Mouse (Mus musculus): ENCODE measurements around the gene Erbb3.
A peak's percentile ranks its signal among the peaks of the same experiment; 100 is the strongest.

Gene Erbb3

DNA sequence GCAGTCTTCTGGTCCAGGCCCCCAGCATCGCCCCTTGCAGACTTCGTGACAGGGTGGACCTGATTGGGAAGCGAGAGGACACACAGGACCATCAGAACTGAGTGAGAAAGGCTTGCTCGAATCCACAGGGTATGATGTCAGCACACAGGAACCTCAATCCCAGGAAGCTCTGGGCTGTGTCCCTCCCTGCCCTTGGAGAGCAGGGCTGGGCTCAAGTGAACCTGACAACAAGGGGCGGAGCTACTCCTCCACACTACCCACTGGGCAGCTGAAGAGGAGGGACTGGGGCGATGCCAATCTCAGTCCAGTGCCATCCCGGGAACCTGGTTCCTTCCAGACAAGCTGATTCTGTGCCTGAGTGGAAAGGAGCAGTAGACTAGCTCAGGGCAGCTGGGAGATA lies 5.8 kb downstream of the Erbb3 start:
- H3K36me3 ChIP-seq (ENCODE audit: insufficient read depth, low read length) = peaks cover 20% of the 10 kb centered on the region
- H3K4me3 ChIP-seq (replicated peaks; ENCODE audit: low read length) = peak overlapping the region; percentile 72
- H3K4me1 ChIP-seq (replicated peaks; ENCODE audit: low read depth, low read length) = peaks cover 62% of the 10 kb centered on the region
- H3K9me3 ChIP-seq (ENCODE audit: low read length) = no peaks in the 10 kb centered on the region
- TF ChIP-seq CTCF (conservative IDR thresholded peaks at IDR 0.05; ENCODE audit: low read length) = no peak
- TF ChIP-seq NANOG (IDR thresholded peaks at IDR 0.05; ENCODE audit: borderline replicate concordance, low read length) = no peak
- no peak for TF ChIP-seq POU5F1 (IDR thresholded peaks at IDR 0.05; ENCODE audit: borderline replicate concordance, low read length)
- H3K27me3 ChIP-seq (ENCODE audit: insufficient read depth, low read length) = peaks cover 16% of the 10 kb centered on the region

- peaks cover 37% of the 10 kb centered on the region for H3K36me3 ChIP-seq (ENCODE audit: insufficient read depth, low read length)
- no peaks in the 10 kb centered on the region for H3K9me3 ChIP-seq (ENCODE audit: low read length)
- H3K27me3 ChIP-seq (ENCODE audit: insufficient read depth, low read length) = no peaks in the 10 kb centered on the region
- peaks cover 35% of the 10 kb centered on the region for H3K4me1 ChIP-seq (replicated peaks; ENCODE audit: low read depth, low read length)
- TF ChIP-seq NANOG (IDR thresholded peaks at IDR 0.05; ENCODE audit: borderline replicate concordance, low read length) = no peak
- no peak for TF ChIP-seq CTCF (conservative IDR thresholded peaks at IDR 0.05; ENCODE audit: low read length)
- TF ChIP-seq POU5F1 (IDR thresholded peaks at IDR 0.05; ENCODE audit: borderline replicate concordance, low read length) = no peak
- H3K4me3 ChIP-seq (replicated peaks; ENCODE audit: low read length) = no peak overlapping the region
Measured at GRCm38 (mm10) chr10:128579731-128580130, 9.7 kb downstream of the Erbb3 start.

- Histone ChIP-seq H3K27me3 (ENCODE audit: insufficient read depth, low read length) (no peaks in the 10 kb centered on the region), H3K4me1 (replicated peaks; ENCODE audit: low read depth, low read length) (peaks cover 31% of the 10 kb centered on the region), H3K36me3 (ENCODE audit: insufficient read depth, low read length) (peaks cover 39% of the 10 kb centered on the region), H3K4me3 (replicated peaks; ENCODE audit: low read length) (no peak overlapping the region), H3K9me3 (ENCODE audit: low read length) (no peaks in the 10 kb centered on the region)
- no peak for TF ChIP-seq NANOG (IDR thresholded peaks at IDR 0.05; ENCODE audit: borderline replicate concordance, low read length)
- TF ChIP-seq CTCF (conservative IDR thresholded peaks at IDR 0.05; ENCODE audit: low read length) = no peak
- no peak for TF ChIP-seq POU5F1 (IDR thresholded peaks at IDR 0.05; ENCODE audit: borderline replicate concordance, low read length)
Measured at GRCm38 (mm10) chr10:128579298-128579697, 10.2 kb downstream of the Erbb3 start.

DNA sequence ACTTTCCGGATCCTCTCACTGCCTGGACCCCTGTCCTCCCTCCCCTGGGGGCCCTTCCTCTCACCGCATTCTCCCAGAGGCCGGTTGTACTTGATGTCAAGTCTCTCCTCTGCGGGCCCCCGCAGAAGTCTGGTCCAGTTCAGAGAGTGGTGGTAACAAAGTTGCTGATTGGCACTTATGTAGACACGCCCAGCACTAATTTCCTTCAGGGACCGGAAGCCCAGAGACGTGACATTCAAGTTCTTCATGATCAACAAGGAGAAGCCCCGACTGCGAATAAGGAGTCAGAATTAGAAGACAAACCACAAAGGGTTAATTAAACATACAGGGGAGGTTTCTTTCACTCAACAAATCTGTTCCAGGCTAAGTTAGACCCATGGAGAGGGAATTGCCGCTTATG lies 11.1 kb downstream of the Erbb3 start:
- Histone ChIP-seq H3K4me3 (replicated peaks; ENCODE audit: low read length) (peak overlapping the region; percentile 29; the same call in 1 of the 2 replicates), H3K9me3 (ENCODE audit: low read length) (no peaks in the 10 kb centered on the region), H3K4me1 (replicated peaks; ENCODE audit: low read depth, low read length) (peaks cover 21% of the 10 kb centered on the region), H3K36me3 (ENCODE audit: insufficient read depth, low read length) (peaks cover 49% of the 10 kb centered on the region), H3K27me3 (ENCODE audit: insufficient read depth, low read length) (no peaks in the 10 kb centered on the region)
- TF ChIP-seq CTCF (conservative IDR thresholded peaks at IDR 0.05; ENCODE audit: low read length) = no peak
- no peak for TF ChIP-seq NANOG (IDR thresholded peaks at IDR 0.05; ENCODE audit: borderline replicate concordance, low read length)

DNA sequence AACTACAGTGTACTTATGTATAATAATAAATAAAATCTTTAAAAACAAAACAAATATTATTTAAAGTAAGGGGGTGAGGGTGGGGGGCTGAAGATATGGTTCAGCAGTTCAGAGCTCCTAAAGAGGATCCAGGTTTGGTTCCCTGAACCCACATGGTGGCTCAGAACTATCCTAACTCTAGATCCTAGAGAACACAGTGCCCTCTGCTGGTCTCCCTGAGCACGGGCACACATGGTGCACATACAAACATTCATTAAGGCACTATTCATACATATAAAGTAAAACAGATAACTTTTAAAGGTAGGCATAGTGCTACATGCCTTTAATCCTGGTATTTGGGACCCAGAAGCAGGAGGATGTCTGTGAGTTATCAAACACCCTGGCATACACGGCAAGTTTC lies 14.4 kb downstream of the Erbb3 start:
- H3K4me3 ChIP-seq (replicated peaks; ENCODE audit: low read length) = no peak overlapping the region
- H3K36me3 ChIP-seq (ENCODE audit: insufficient read depth, low read length) = peaks cover 67% of the 10 kb centered on the region
- TF ChIP-seq CTCF (conservative IDR thresholded peaks at IDR 0.05; ENCODE audit: low read length) (peak; percentile 91), NANOG (IDR thresholded peaks at IDR 0.05; ENCODE audit: borderline replicate concordance, low read length) (no peak)
- peaks cover 15% of the 10 kb centered on the region for H3K4me1 ChIP-seq (replicated peaks; ENCODE audit: low read depth, low read length)
- H3K9me3 ChIP-seq (ENCODE audit: low read length) = no peaks in the 10 kb centered on the region
- H3K27me3 ChIP-seq (ENCODE audit: insufficient read depth, low read length) = peaks cover 2% of the 10 kb centered on the region; the same call in 1 of the 2 replicates

- peaks cover 6% of the 10 kb centered on the region for H3K27me3 ChIP-seq (ENCODE audit: insufficient read depth, low read length)
- H3K9me3 ChIP-seq (ENCODE audit: low read length) = no peaks in the 10 kb centered on the region
- H3K4me3 ChIP-seq (replicated peaks; ENCODE audit: low read length) = peak within 1 kb of the TSS; percentile 100
- H3K36me3 ChIP-seq (ENCODE audit: insufficient read depth, low read length) = peaks cover 56% of the 10 kb centered on the region
- H3K4me1 ChIP-seq (replicated peaks; ENCODE audit: low read depth, low read length) = peaks cover 58% of the 10 kb centered on the region
- TF ChIP-seq NANOG (IDR thresholded peaks at IDR 0.05; ENCODE audit: borderline replicate concordance, low read length) (no peak), POU5F1 (IDR thresholded peaks at IDR 0.05; ENCODE audit: borderline replicate concordance, low read length) (no peak), CTCF (conservative IDR thresholded peaks at IDR 0.05; ENCODE audit: low read length) (no peak)
Measured at GRCm38 (mm10) chr10:128565788-128566531, 23.5 kb downstream of the Erbb3 start, which contains the start of gene Pa2g4. Gene Pa2g4 (minus strand): TSS chr10:128565987.

GRCm38 (mm10) chr10:128565206-128565787 lies 24.2 kb downstream of the Erbb3 start:
- Histone ChIP-seq H3K4me1 (replicated peaks; ENCODE audit: low read depth, low read length) (peaks cover 65% of the 10 kb centered on the region), H3K4me3 (replicated peaks; ENCODE audit: low read length) (peak overlapping the region; percentile 100), H3K36me3 (ENCODE audit: insufficient read depth, low read length) (peaks cover 58% of the 10 kb centered on the region), H3K9me3 (ENCODE audit: low read length) (no peaks in the 10 kb centered on the region), H3K27me3 (ENCODE audit: insufficient read depth, low read length) (peaks cover 6% of the 10 kb centered on the region)
- TF ChIP-seq POU5F1 (IDR thresholded peaks at IDR 0.05; ENCODE audit: borderline replicate concordance, low read length) = no peak
- no peak for TF ChIP-seq CTCF (conservative IDR thresholded peaks at IDR 0.05; ENCODE audit: low read length)
- TF ChIP-seq NANOG (IDR thresholded peaks at IDR 0.05; ENCODE audit: borderline replicate concordance, low read length) = no peak

DNA sequence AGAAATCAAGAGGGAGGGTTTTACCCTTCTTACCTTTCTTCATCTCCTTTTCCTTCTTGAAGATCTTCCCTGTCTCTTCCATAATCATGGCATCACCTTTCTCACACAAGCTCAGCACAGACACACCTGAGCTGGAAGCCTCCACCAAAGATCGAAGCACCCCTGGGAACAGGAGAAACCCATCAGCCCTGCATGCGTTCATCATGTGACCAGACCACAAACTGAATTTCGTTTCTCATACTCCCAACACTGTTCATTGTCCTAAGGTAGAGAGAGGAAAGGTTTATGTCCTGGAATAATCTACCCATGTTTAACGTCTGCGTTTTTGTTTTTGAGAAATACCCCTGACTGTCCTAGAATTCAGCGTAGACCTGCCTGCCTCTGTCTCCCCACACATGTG lies 25.9 kb downstream of the Erbb3 start:
- Histone ChIP-seq H3K36me3 (ENCODE audit: insufficient read depth, low read length) (peaks cover 62% of the 10 kb centered on the region), H3K27me3 (ENCODE audit: insufficient read depth, low read length) (no peaks in the 10 kb centered on the region), H3K4me3 (replicated peaks; ENCODE audit: low read length) (peak overlapping the region; percentile 100), H3K4me1 (replicated peaks; ENCODE audit: low read depth, low read length) (peaks cover 66% of the 10 kb centered on the region), H3K9me3 (ENCODE audit: low read length) (no peaks in the 10 kb centered on the region)
- no peak for TF ChIP-seq POU5F1 (IDR thresholded peaks at IDR 0.05; ENCODE audit: borderline replicate concordance, low read length)
- TF ChIP-seq NANOG (IDR thresholded peaks at IDR 0.05; ENCODE audit: borderline replicate concordance, low read length) = no peak
- TF ChIP-seq CTCF (conservative IDR thresholded peaks at IDR 0.05; ENCODE audit: low read length) = no peak

All from E14TG2a.4 (cell line).